Mouse (Mus musculus): ENCODE data around the gene Acadl.
A peak's percentile ranks its signal among the peaks of the same experiment; 100 is the strongest.

DNA sequence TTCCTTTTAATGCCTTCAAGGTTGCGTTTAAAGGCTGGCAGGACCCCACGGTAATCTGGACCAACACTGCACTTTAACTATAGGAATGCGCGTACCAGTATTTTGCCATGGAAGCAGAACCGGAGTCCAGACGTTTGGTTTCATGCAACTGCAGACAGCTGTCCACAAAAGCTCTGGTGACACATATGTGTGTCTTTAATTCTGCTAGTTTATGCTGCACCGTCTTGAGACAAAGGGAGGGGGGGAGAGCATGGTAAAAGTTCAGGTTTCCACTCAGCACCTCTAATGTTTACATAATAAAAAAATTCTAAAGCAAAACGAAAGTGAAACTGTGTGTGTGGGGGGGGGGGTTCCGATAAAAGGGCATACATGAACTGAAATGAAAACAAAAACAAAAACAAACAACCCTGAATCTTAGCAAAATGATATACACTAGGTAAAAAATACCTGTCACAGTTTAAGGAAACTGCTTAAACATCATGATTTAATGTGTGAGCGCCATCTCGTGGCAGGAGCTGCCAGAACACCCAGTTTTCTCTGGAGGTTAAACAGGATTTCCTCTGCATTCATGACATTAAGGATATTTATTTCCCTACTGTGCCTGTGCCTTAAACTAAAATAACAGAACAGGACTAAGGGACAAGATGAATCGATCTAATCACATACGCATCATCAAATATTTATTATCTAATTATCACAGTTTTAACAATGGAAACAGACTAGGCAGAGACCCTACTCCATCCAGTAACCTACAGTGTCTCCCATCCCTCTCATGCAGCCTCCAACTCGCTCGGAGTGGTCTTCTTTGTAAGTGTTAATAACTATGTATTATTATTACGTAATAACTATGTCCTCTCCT lies 24.7 kb downstream of the Acadl start:
- TF ChIP-seq CTCF (IDR thresholded peaks at IDR 0.05) (peak; percentile 86), EP300 (IDR thresholded peaks at IDR 0.05) (no peak; the same call in 1 of the 2 replicates)

All from lung, postnatal 0 days (tissue).